Mouse (Mus musculus) lung, adult 2 months (tissue): Measurements from ENCODE around the gene Strip1. TPM values are rescaled to one million over a fixed set of nuclear protein-coding genes. Genes with fewer than 3 reads are reported as not detected.

Experiments used
- DNase-seq: peaks from one replicate; pipeline ENCODE4 v3.0.0; 2022
- H3K4me1 ChIP-seq: fragments of 200-500 bp; 2 replicates; pipeline ENCODE4 v1.6.1; 2011; ENCODE audit warnings: low read length; ENCODE audit not compliant: control insufficient read depth, insufficient read depth
- H3K4me3 ChIP-seq: fragments of 200-500 bp; replicated peaks from 2 replicates; pipeline ENCODE3; 2011; ENCODE audit warnings: low read depth, mild to moderate bottlenecking, control low read depth, low read length; ENCODE audit errors: extremely low read depth
- CTCF ChIP-seq: fragments of 200-500 bp; IDR thresholded peaks from 2 replicates; pipeline ENCODE4 v1.5.1; 2011; ENCODE audit warnings: mild to moderate bottlenecking, low read length, control low read depth; ENCODE audit not compliant: insufficient read depth
- POLR2A ChIP-seq: fragments of 200-500 bp; IDR thresholded peaks from 2 replicates; pipeline ENCODE4 v1.6.1; 2011; ENCODE audit warnings: low read depth, mild to moderate bottlenecking, control low read depth, low read length, borderline replicate concordance; ENCODE audit errors: extremely low read depth
- WGBS: fragments of 180-500 bp; shearing (Covaris S2); methylation state at CpG from one replicate; pipeline ENCODE4 v1.1.7; 2018; 5-methylcytosine and 5-hydroxymethylcytosine counted together
- polyA plus RNA-seq: library from polyadenylated mRNA; depleted of rRNA; stranded (reverse); fragments of >200 nt; gene quantifications from 2 replicates; pipeline ENCODE4 v1.2.3, GENCODE M21; 2012

The Strip1 gene
- polyA plus RNA-seq, 1 experiment = 43.6 TPM

DNA sequence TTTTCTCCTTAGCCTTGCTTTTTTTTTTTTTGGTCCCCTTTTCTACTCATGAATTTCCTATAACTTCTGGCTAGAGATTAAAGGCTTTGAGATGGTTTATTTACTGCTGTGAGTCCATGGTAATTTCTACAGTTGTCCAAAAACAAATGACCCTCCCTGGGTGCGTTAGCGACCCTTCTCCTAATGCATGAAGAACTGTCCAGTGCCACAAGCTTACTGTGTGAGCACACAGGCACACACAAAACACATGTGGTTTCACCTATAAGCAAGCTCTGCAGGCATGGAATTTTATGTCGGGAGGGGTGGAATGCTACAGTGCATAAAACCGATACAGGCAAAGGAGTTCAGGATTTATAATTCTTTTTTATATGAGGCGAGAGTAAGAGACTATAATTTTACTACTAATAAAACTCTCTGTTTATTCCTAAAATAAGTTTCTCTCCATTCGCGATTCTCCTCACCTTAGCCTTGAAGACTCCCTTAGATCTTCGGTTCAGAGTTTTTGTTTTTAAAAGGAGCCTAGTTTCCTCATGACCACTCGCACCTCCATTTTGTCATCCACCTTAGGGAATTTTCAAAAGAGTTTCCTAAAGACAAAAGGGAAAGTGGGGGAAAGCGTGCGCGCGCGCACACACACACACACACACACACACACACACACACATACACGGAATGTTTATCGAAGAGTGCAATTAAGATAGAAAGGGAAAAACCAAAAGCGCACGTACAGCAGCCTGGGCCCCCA, 49.2 kb downstream of the Strip1 start:
- WGBS = 5% methylated on average over 18 of the region's 18 CpGs
- Histone ChIP-seq H3K4me1 (no peaks in the 10 kb centered on the region), H3K4me3 (no peak overlapping the region)
- TF ChIP-seq POLR2A = no peak
- no peak for TF ChIP-seq CTCF
- no peak for DNase-seq

DNA sequence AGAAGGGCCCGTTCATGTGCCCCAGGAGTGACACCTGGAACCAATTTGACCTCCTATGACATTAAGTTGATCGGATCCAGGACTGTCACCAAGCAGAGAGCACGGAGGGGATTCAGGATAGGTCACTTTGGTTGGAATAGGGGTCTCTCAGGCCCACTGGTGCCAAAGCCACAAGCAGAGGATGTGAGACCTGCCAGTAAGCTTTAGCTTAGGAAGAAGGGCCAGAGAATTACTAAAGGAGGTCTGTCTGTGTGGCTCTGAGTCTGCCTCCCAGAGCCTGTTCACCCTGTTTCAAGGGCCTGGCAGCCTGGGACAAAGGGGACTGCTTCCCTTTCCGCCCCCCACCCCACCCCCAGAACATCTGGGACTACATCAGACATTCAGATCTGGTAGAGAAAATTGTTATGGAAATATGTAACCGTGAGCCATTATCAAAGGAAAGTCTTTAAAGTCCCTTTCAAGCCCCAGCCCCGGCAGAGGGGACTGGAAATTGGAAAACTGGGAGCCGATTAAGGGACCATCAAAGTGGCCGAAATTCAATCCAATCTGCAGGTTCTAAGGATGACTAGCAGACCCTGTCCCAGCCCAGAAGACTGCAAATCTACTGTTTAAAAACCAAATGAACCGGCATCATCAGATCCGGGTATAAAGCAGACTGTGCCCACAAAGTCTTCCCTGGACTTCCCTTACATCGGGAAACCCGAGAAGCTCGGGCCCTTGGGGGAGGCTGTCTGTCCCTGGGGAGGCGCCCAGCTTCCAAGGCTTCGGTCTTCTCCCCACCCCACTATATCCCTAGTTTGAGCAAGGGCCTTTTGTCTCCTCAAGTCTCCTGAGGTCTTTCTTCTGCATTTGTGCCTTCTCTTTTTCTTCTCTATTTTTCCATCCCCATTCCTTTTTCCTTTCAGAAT, 50.1 kb downstream of the Strip1 start:
- no peaks in the 10 kb centered on the region for H3K4me1 ChIP-seq
- no peak for DNase-seq
- TF ChIP-seq POLR2A = no peak
- TF ChIP-seq CTCF = no peak
- H3K4me3 ChIP-seq = no peak overlapping the region
- 17% methylated on average over 15 of the region's 15 CpGs for WGBS

DNA sequence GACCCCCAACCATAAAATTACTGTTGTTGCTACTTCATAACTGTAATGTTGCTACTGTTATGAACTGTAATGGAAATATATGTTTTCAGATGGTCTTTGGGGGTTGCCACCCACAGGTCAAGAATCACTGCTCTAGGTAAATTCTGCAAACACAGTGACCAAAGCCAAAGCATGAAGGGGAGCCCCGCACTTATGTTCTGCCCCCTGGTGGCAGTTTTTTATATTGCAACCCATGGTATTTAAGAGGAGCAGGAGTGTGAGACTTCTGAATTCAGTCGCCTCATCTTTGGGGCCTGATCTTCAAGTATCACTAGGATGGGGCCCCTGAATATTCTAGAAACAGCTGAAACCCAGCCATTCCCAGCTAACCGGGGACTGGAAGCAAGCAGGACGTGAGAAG, 52.0 kb downstream of the Strip1 start:
- TF ChIP-seq CTCF = peak; percentile 43
- TF ChIP-seq POLR2A = no peak
- DNase-seq = peak; percentile 37
- WGBS = 3% methylated on average over 4 of the region's 4 CpGs

DNA sequence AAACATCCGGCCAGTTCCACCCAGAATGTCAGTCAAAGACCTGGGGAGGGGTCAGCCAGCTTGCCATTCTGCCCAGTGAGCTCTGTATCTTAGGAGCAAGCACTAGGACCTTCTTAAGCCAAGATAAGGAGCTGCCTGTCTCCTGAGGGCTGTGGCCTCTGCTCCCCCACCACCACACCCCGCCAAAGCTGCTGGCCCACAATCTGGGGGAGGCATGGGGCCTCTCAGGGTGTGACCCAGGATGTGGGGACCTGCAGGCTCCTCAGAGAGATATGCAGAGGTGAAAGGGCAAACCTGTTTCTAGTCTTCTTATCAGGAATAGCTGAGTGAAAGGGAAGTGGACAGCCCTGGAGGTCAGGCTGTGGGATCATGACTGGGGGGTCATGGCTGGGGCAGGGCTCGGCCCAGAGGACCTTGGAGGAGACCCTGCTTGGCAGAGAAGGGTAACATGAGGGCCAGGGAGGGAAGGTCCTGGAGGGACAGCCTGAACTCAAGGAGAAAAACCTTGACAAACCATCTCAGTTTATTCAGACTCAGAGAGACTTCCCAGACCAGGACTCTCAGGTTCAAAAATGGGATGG, 53.6 kb downstream of the Strip1 start:
- 30% methylated on average over 3 of the region's 3 CpGs for WGBS

More for the DNA sequence above, 52.0 kb downstream of the Strip1 start:
- Histone ChIP-seq H3K4me1 (no peaks in the 10 kb centered on the region), H3K4me3 (no peak overlapping the region)

DNA sequence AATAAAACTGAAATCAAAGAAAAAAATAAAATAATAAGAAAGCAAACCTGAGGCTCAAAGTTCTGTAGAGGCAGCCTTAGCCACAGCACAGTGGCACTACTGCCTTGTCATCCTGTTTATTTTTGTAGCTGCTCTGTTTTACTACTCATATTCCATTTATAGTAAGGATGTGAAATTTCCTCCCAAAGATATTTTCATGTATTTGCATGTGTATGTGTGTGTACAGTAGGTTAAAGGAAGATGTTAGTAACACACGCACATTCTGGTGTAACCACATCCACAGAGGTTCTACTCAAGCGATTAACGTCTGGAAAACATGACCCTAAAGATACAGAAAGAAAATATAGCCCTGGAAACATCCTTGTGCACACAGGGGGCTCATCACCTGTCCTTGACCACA, 54.7 kb downstream of the Strip1 start:
- Histone ChIP-seq H3K4me1 (no peaks in the 10 kb centered on the region), H3K4me3 (no peak overlapping the region)
- 60% methylated on average over 3 of the region's 3 CpGs for WGBS
- DNase-seq = no peak
- TF ChIP-seq POLR2A (no peak), CTCF (no peak)

More for the DNA sequence above, 53.6 kb downstream of the Strip1 start:
- no peaks in the 10 kb centered on the region for H3K4me1 ChIP-seq
- H3K4me3 ChIP-seq = no peak overlapping the region
- no peak for DNase-seq
- TF ChIP-seq POLR2A = no peak
- no peak for TF ChIP-seq CTCF

DNA sequence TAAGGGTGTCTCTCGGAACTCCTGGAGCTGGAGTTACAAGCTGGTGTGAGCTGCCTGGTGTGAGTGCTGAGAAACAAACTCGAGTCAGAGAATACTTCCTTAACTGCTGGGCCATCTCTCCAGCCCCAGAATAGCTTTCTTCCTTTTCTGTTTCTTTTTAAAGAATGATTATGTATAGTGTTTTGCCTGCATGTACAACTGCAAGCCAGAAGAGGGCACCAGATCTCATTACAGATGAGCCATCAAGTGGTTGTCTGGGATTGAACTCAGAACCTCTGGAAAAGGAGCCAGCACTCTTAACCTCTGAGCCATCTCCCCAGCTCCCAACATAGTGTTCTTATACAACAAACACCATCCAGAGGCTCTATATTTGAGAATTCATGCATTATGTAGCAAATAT, 60.3 kb downstream of the Strip1 start:
- Histone ChIP-seq H3K4me3 (no peak overlapping the region), H3K4me1 (no peaks in the 10 kb centered on the region)
- WGBS = 54% methylated on average over 2 of the region's 2 CpGs
- TF ChIP-seq POLR2A = no peak
- no peak for TF ChIP-seq CTCF
- no peak for DNase-seq

DNA sequence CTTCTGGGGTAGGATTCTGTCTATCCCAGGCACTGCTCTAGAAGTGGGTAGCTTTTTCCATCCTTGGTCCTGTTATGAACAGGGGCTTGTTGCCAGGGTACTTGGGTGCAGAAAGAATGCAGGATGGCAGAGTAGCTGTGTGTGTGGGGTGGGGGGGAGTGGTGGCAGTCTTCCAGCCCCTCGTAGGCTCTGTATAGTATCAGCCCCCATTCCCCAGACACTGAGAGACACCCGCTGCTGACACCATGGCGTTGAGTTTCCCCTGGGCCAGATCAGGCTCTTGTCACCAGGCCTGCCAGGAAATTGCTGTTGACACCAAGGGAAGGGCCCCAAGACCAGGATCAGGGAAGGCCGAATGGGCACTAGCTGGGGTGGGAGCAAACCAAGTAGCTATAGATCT, 62.8 kb downstream of the Strip1 start:
- no peak overlapping the region for H3K4me3 ChIP-seq
- no peaks in the 10 kb centered on the region for H3K4me1 ChIP-seq
- 52% methylated on average over 4 of the region's 4 CpGs for WGBS
- no peak for DNase-seq
- TF ChIP-seq POLR2A (no peak), CTCF (no peak)

DNA sequence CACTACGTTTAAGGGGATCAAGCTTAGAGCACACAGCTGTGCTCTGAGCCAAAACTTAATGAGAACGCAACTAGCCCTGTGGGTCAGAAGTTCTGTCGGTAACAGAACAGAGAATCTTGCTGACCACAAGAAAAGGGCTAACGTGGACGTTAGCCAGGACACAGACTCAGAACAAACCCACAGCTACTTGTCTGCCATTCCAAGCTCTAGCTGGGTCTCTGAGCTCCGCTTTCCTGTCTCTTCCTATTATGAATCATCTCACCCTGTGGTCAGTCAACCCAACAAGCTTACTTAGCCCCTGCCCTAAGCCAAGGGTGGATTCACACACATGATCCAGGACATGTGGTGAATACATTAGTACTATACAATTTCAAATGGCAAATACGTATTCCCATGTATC, 63.7 kb downstream of the Strip1 start:
- 78% methylated on average over 7 of the region's 7 CpGs for WGBS
- TF ChIP-seq POLR2A (no peak), CTCF (no peak)
- DNase-seq = no peak
- Histone ChIP-seq H3K4me1 (no peaks in the 10 kb centered on the region), H3K4me3 (no peak overlapping the region)

DNA sequence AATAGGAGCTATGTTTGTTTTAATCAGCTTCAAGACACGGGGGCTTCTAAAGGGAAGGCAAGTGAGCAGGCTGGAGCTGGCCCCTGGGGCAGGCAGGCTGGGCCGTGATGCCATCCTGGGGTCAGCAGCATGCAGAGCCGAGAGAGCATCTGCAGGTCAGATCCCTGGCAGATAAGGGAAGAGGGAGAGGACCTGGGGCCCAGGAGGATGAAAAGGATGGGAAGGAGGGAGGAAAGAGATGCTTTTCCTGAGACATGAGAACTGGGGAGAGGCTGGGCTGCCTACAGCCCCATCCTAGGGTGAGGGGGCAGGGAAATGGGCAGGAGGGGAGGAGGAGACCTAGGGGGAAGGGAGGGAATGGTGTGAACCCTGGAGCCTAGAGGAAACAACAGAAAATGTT, 66.2 kb downstream of the Strip1 start:
- Histone ChIP-seq H3K4me3 (no peak overlapping the region), H3K4me1 (no peaks in the 10 kb centered on the region)
- TF ChIP-seq POLR2A (no peak), CTCF (no peak)
- 46% methylated on average over 3 of the region's 3 CpGs for WGBS
- no peak for DNase-seq
